Mouse (Mus musculus) frontal cortex, postnatal 10 days (tissue): ENCODE measurements around the gene Tigd3.

ENCODE experiments used
- DNase-seq, 2 experiments: peaks; one replicate each; pipeline ENCODE4 v3.0.0; 2022; ENCODE audit warnings: low spot score in 2 of 2, mixed read lengths in 1 of 2

Tigd3 gene

GRCm38 (mm10) chr19:5847306-5847796 is 46.6 kb downstream of the Tigd3 start:
- DNase-seq: no peak

- peak; percentile 82 to 94 for DNase-seq
These were observed 47.2 kb downstream of the Tigd3 start for GRCm38 (mm10) chr19:5846557-5847305.

DNA sequence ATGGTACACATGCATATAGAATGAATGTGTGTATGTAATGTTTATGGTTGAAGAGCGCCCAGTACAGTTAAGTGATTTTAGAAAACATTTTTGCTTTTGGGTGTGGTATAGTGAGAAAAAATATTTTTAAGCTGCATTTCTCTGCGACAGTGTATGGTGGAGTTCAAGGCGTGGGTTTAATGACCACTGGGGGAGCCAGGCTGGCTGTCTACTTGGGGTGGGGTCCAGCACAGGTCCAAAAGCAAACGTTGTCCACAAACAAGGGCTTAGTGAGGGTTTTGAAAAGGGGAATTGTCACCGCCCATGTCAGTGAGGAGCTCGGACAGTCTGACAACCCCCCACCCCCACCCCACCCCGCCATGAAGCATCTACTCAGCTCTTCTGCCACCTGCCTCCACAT is 47.8 kb downstream of the Tigd3 start:
- no peak for DNase-seq

DNA sequence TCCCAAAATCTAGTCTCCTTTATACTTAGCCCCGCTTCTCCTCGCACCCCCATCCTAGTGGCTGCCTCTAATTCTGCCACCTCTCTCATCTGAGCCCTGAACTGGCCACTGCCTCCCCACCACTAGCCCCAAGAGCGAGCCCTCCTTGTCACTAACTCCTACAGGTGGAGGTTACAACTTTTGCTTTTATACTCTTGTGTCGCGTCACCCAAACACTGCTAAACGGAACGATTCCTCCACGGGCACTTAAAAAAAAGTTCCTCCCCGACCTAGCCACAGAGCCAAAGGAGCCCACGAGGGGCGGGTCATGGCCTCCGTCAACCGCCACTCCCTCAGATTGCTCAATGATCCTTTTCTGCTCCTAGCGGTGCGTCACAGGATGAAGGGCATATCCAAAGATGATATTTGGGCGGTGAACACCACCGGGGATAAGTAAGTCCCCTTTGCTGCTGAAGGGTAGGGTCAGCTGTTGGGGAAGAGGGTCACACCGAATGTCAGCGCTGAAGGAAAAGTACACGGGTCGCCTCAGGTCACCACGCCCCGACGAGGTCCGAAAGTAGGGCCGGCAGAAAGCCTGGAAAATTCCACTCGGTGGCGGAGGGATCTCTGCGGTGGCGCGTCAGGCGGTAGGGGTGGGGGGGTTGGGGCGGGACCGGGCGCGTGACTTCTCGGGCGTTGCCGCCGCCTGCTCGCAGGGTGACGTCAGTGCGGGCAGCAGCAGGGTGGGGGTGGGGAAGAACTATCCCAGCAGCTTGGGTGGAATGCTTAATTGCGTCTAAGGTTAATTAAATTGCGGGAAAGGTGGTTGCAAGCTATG is 48.4 kb downstream of the Tigd3 start:
- DNase-seq: peak; percentile 85 to 92

DNA sequence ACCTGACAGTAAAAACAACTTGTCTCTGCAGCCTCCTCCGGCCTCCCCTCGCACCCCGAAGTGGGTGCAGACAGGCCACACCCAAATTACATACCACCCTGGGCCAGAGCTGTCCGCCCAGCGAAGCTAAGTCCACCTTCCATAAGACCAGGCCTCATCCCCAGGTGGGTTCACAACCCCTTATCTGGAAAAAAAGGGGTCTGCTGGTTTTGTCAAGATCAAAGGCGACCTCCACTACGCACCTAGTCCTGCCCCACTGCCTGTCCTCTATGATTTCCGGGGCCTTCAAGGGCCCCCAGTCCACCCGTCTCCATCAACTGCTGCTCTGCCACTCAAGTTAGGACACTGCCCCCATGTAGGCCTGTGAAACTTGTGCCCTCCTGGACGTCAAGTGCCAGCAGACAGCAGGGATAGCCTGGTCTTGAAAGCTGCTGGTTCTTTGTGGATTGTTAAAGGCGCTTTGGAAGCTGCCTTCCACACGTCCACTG is 49.1 kb downstream of the Tigd3 start:
- no peak for DNase-seq

- DNase-seq: no peak
These were observed 49.9 kb downstream of the Tigd3 start for GRCm38 (mm10) chr19:5843781-5844691.

GRCm38 (mm10) chr19:5842785-5843730 is 50.9 kb downstream of the Tigd3 start:
- DNase-seq: no peak

GRCm38 (mm10) chr19:5841999-5842784 is 51.8 kb downstream of the Tigd3 start:
- DNase-seq: no peak

DNA sequence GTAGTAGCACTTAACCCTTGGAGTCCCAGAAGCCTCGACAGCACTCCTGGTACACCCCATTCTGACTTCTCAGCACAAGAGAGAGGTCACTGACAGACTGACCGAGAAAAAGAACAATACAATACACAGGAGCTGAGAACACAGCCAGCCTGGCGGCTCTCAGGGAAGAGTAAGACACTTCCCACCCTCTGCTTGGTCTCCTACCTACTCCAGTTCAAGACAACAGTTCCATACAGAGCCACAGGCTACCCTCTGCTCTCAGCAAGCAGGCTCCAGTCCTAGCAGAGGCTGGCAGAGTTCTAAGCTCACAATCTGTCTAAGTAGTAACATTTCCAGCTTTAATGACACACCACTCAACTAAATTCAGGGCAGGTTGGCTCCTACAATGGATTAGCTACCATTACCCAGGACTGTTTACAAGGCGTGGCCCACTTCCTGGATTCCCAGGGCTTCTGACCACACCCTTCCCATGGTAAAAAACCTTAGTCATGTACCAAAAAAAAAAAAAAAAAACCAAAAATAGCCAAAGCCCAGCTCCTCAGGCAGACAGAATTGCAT is 52.5 kb downstream of the Tigd3 start:
- no peak for DNase-seq
